23 mouse cellular contexts compared by ENCODE assay signal in genomic region chr5:139310477-139310876, GRCm38 (mm10). TPM values are rescaled to one million over a fixed set of nuclear protein-coding genes. Genes with fewer than 3 reads are reported as not detected.
DNase-seq lines count a peak whose midpoint lies in the region; ATAC-seq and TF ChIP-seq lines count a peak whose summit lies in the region.
"Had no signal": no experiment of that assay in that cellular context is flagged by ENCODE, and none has a peak within 500 bp of the region (broad histone marks: within the 10 kb centered on the region; RNA-seq: fewer than 3 reads in every experiment).

No protein-coding gene starts in this region.

- no peak for TF ChIP-seq POLR2A in small intestine, adult 2 months (IDR thresholded peaks at IDR 0.05; ENCODE audit: low read depth, low read length)

- peaks cover 13% of the 10 kb centered on the region for H3K36me3 ChIP-seq in small intestine, adult 2 months (ENCODE audit: control insufficient read depth, insufficient read depth, low read length)
- H3K36me3 ChIP-seq: embryonic facial prominence, embryonic 13.5 days; embryonic facial prominence, embryonic 15.5 days; forebrain, embryonic 15.5 days; G1E had no signal

- ATAC-seq in CD4-positive, CD25-positive, alpha-beta regulatory T cell, adult 4 months: peak; percentile 44
- peak; percentile 25 for ATAC-seq in activated CD4-positive, CD25-positive, alpha-beta regulatory T cell, adult 4 months
- no peak for ATAC-seq in erythroblast, adult 5-6 weeks (replicated peaks; ENCODE audit: low FRiP score, poor library complexity, severe bottlenecking)
- ATAC-seq: forebrain, embryonic 13.5 days; forebrain, embryonic 15.5 days; forebrain, postnatal 0 days; Patski had no signal

- H3K27ac ChIP-seq in small intestine, adult 2 months (ENCODE audit: insufficient read depth, low read depth, low read length): peak overlapping the region; percentile 47; the same call in 1 of the 2 replicates
- H3K27ac ChIP-seq: embryonic facial prominence, embryonic 13.5 days; embryonic facial prominence, embryonic 15.5 days; forebrain, embryonic 13.5 days; forebrain, embryonic 15.5 days had no signal

- no peak for TF ChIP-seq CTCF in small intestine, adult 2 months (IDR thresholded peaks at IDR 0.05; ENCODE audit: extremely low read depth, insufficient read length, insufficient replicate concordance, low read depth, low read length)

- H3K27me3 ChIP-seq in small intestine, adult 2 months (ENCODE audit: control insufficient read depth, insufficient read depth, low read length): no peaks in the 10 kb centered on the region
- H3K27me3 ChIP-seq: embryonic facial prominence, embryonic 13.5 days; embryonic facial prominence, embryonic 15.5 days; forebrain, embryonic 13.5 days; forebrain, embryonic 15.5 days; Patski had no signal

- peaks cover 43% of the 10 kb centered on the region for H3K4me1 ChIP-seq in small intestine, adult 2 months (ENCODE audit: control insufficient read depth, insufficient read depth, insufficient read length, low read length)
- H3K4me1 ChIP-seq: embryonic facial prominence, embryonic 13.5 days; embryonic facial prominence, embryonic 15.5 days; forebrain, embryonic 13.5 days; forebrain, embryonic 15.5 days had no signal

- no peak for DNase-seq in left cerebral cortex, postnatal 10 days (ENCODE audit: extremely low spot score in 1 of 2, low spot score in 2 of 2)
- DNase-seq: adrenal gland, adult 8-10 months; adrenal gland, postnatal 14 days; adrenal gland, postnatal 36 days; cerebellum, adult 11-12 months; cerebellum, adult 2 months; cerebellum, adult 9-10 months; cerebellum, postnatal 10 days; cerebellum, postnatal 25 days; embryo, embryonic 11 days; forebrain, postnatal 0 days had no signal

- H3K4me3 ChIP-seq in small intestine, adult 2 months (ENCODE audit: low read depth, low read length): no peak overlapping the region
- H3K4me3 ChIP-seq: embryonic facial prominence, embryonic 13.5 days; embryonic facial prominence, embryonic 15.5 days; forebrain, embryonic 13.5 days; forebrain, embryonic 15.5 days had no signal

- intact Hi-C loops in left cerebral cortex, postnatal 10 days (cut with DNase I): no loop called here

- WGBS in small intestine, adult 2 months: 87% methylated on average over 4 of the region's 4 CpGs

RNA-seq across cellular contexts. Expression of gene Adap1, which starts 14.9 kb away (rescaled TPM):
- polyA plus RNA-seq in CD4-positive, CD25-positive, alpha-beta regulatory T cell, adult 4 months (2017; shearing (Covaris generic)): 1 to 10 TPM; 4.8 to 6.0 TPM
- 1 to 10 TPM; 3.5 to 5.7 TPM for polyA plus RNA-seq in activated CD4-positive, CD25-positive, alpha-beta regulatory T cell, adult 4 months (2017; shearing (Covaris generic))
- polyA plus RNA-seq in small intestine, adult 2 months (2012; rRNA removed): 57.8 and 234 TPM in 2 replicates
- 8.3 and 11.9 TPM in 2 replicates for total RNA-seq in erythroblast, adult 5-6 weeks (2015; ENCODE audit: low replicate concordance)
- 5.4 and 9.1 TPM in 2 replicates for total RNA-seq in erythroblast, adult 5-6 weeks (2017; ENCODE audit: low replicate concordance)
- total RNA-seq in left cerebral cortex, postnatal 10 days (2021): 100 to 1,000 TPM; 370 to 382 TPM

RNA-seq across cellular contexts. Expression of gene Cox19, which starts 40.7 kb away (rescaled TPM):
- 10 to 100 TPM; 49.9 to 52.2 TPM for polyA plus RNA-seq in CD4-positive, CD25-positive, alpha-beta regulatory T cell, adult 4 months (2017; shearing (Covaris generic))
- 10 to 100 TPM; 62.8 to 67.6 TPM for polyA plus RNA-seq in activated CD4-positive, CD25-positive, alpha-beta regulatory T cell, adult 4 months (2017; shearing (Covaris generic))
- polyA plus RNA-seq in small intestine, adult 2 months (2012; rRNA removed): 58.8 and 104 TPM in 2 replicates
- total RNA-seq in erythroblast, adult 5-6 weeks (2015; ENCODE audit: low replicate concordance): 4.2 and 6.5 TPM in 2 replicates
- total RNA-seq in erythroblast, adult 5-6 weeks (2017; ENCODE audit: low replicate concordance): 7.7 and 8.8 TPM in 2 replicates
- 10 to 100 TPM; 75.2 to 90.2 TPM for total RNA-seq in left cerebral cortex, postnatal 10 days (2021)

RNA-seq across cellular contexts. Expression of gene Cyp2w1, which starts 41.9 kb away (rescaled TPM):
- polyA plus RNA-seq in CD4-positive, CD25-positive, alpha-beta regulatory T cell, adult 4 months (2017; shearing (Covaris generic)): not detected
- not detected for polyA plus RNA-seq in activated CD4-positive, CD25-positive, alpha-beta regulatory T cell, adult 4 months (2017; shearing (Covaris generic))
- 0.32 and 2.0 TPM in 2 replicates for polyA plus RNA-seq in small intestine, adult 2 months (2012; rRNA removed)
- total RNA-seq in erythroblast, adult 5-6 weeks (2015; ENCODE audit: low replicate concordance): not detected in 2 replicates
- total RNA-seq in erythroblast, adult 5-6 weeks (2017; ENCODE audit: low replicate concordance): not detected in 2 replicates
- not detected for total RNA-seq in left cerebral cortex, postnatal 10 days (2021)
- total RNA-seq: adrenal gland, adult 8-10 months; adrenal gland, postnatal 14 days; adrenal gland, postnatal 36 days; common myeloid progenitor, adult 5-6 weeks; forebrain, postnatal 0 days; G1E had no signal
- polyA plus RNA-seq: cerebellum, adult 2 months; forebrain, embryonic 11.5 days; forebrain, embryonic 13.5 days; forebrain, embryonic 15.5 days; forebrain, postnatal 0 days; G1E; Patski had no signal

RNA-seq across cellular contexts. Expression of gene Get4, which starts 58.4 kb away (rescaled TPM):
- 10 to 100 TPM; 12.5 to 12.6 TPM for polyA plus RNA-seq in CD4-positive, CD25-positive, alpha-beta regulatory T cell, adult 4 months (2017; shearing (Covaris generic))
- 10 to 100 TPM; 14.9 to 18.2 TPM for polyA plus RNA-seq in activated CD4-positive, CD25-positive, alpha-beta regulatory T cell, adult 4 months (2017; shearing (Covaris generic))
- 82.6 and 240 TPM in 2 replicates for polyA plus RNA-seq in small intestine, adult 2 months (2012; rRNA removed)
- 14.4 and 15.5 TPM in 2 replicates for total RNA-seq in erythroblast, adult 5-6 weeks (2015; ENCODE audit: low replicate concordance)
- total RNA-seq in erythroblast, adult 5-6 weeks (2017; ENCODE audit: low replicate concordance): 5.4 and 12.4 TPM in 2 replicates
- 10 to 100 TPM; 55.9 to 56.2 TPM for total RNA-seq in left cerebral cortex, postnatal 10 days (2021)
